Mouse (Mus musculus) olfactory bulb, adult 2 months (tissue): ENCODE results near the gene Hoxc6. TPM values are rescaled to one million over a fixed set of nuclear protein-coding genes. Genes with fewer than 3 reads are reported as not detected.

Experiments used
- H3K27ac ChIP-seq: fragments of 200-500 bp; 2 replicates; pipeline ENCODE4 v1.5.1; 2012; ENCODE audit warnings: low read depth, low read length; ENCODE audit not compliant: insufficient read depth
- H3K4me1 ChIP-seq: fragments of 200-500 bp; 2 replicates; pipeline ENCODE4 v1.6.1; 2012; ENCODE audit warnings: low read length; ENCODE audit not compliant: control insufficient read depth, insufficient read depth
- H3K4me3 ChIP-seq: fragments of 200-500 bp; 2 replicates; pipeline ENCODE4 v1.5.1; 2012; ENCODE audit warnings: mild to moderate bottlenecking, low read depth, low read length, moderate library complexity; ENCODE audit not compliant: insufficient read depth
- CTCF ChIP-seq: fragments of 200-500 bp; IDR thresholded peaks from 2 replicates; pipeline ENCODE4 v1.5.1; 2012; ENCODE audit warnings: low read depth, mild to moderate bottlenecking, low read length, moderate library complexity; ENCODE audit not compliant: insufficient read depth
- POLR2A ChIP-seq: fragments of 200-500 bp; IDR thresholded peaks from 2 replicates; pipeline ENCODE4 v1.6.1; 2012; ENCODE audit warnings: mild to moderate bottlenecking, low read depth, low read length, moderate library complexity; ENCODE audit not compliant: insufficient read depth
- WGBS: fragments of 180-500 bp; shearing (Covaris S2); methylation state at CpG from one replicate; pipeline ENCODE4 v1.1.7; 2018; 5-methylcytosine and 5-hydroxymethylcytosine counted together
- polyA plus RNA-seq: library from polyadenylated mRNA; stranded (reverse); fragments of >200 nt; gene quantifications from 2 replicates; pipeline ENCODE4 v1.2.4, GENCODE M21; 2012; ENCODE audit warnings: low replicate concordance; ENCODE audit not compliant: missing spikeins, insufficient read depth, insufficient read length

The Hoxc6 gene
- polyA plus RNA-seq, 1 experiment: not detected

GRCm38 (mm10) chr15:102987124-102987833 lies 10.8 kb upstream of the Hoxc6 start:
- H3K4me3 ChIP-seq: no peak overlapping the region
- 4% methylated on average over 21 of the region's 21 CpGs for WGBS
- H3K4me1 ChIP-seq: 0 out of 2 replicates have a peak, but pooled peaks cover 2% of the 10 kb centered on the region
- TF ChIP-seq POLR2A (no peak), CTCF (peak; percentile 81)
- H3K27ac ChIP-seq: no peak overlapping the region

DNA sequence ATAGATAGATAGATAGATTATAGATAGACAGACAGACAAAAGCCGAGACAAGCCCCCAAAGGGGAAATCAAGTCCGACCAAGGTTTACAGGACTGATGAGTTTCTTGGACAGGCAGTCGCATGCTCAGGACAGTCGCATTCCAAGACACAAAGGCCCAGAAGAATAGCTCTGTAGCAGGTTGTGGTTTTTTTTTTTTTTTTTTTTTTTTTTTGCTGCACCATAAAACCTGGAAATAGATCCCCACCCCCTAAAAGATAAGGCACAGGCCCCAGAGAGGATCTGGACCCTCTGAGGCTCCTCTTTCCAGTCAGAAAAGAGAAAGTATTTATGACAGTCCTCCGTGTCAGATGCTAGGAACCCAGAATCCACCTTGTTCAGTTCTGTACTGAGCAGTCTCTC lies 10.0 kb upstream of the Hoxc6 start:
- TF ChIP-seq CTCF: no peak
- TF ChIP-seq POLR2A: no peak
- 0 out of 2 replicates have a peak, but pooled peaks cover 2% of the 10 kb centered on the region for H3K4me1 ChIP-seq
- H3K4me3 ChIP-seq: no peak overlapping the region
- 25% methylated on average over 5 of the region's 5 CpGs for WGBS
- H3K27ac ChIP-seq: no peak overlapping the region

GRCm38 (mm10) chr15:102990461-102991397 lies 7.3 kb upstream of the Hoxc6 start, which contains the start of gene Hoxc8:
Hoxc8 (plus strand) TSS chr15:102990607.
- Histone ChIP-seq H3K27ac (no peak within 1 kb of the TSS), H3K4me3 (no peak within 1 kb of the TSS), H3K4me1 (0 out of 2 replicates have a peak, but pooled peaks cover 2% of the 10 kb centered on the region)
- WGBS: 2% methylated on average over 69 of the region's 69 CpGs
- no peak for TF ChIP-seq CTCF
- no peak for TF ChIP-seq POLR2A

DNA sequence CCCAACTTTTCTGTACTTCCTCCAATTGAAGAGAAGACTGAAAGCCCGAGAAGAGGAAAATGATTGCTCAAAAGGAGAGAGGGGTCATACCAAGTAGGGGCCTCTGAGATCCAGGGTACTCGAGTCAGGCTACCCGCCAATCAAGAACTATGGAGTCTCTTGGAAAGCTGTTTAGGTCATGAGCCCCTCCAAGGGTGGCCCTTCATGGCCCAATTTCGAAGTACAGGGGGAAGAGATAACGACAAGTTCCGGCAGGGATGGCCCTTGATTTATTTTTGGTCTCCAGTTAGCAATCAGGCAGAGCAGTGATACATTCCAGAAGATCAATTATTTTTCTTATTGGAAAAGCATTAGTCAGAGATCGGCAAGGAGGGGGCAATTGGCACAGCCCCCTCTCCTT lies 6.3 kb upstream of the Hoxc6 start:
- no peak overlapping the region for H3K27ac ChIP-seq

DNA sequence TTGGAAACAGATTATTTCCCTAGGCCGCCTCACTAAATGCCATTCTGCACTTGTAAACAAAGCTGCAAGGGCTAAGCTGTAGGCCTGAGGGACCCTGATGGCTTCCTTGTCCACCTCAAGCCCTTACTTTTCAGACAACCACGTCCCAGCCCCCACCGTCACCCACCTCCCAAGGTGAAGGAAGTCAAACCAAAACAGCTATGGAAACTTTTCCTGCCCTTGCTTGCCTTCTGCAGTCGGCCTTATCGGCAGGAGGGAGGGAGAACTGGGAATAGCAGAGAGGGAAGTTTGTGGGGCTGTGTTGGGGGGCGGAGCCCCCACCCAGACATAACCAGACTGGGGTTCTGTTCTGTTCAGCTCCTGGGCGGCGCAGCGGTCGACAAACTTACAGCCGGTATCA lies 5.9 kb upstream of the Hoxc6 start:
- H3K4me3 ChIP-seq: no peak overlapping the region
- WGBS: 2% methylated on average over 11 of the region's 11 CpGs
- 0 out of 2 replicates have a peak, but pooled peaks cover 2% of the 10 kb centered on the region for H3K4me1 ChIP-seq
- H3K27ac ChIP-seq: no peak overlapping the region
- TF ChIP-seq CTCF: no peak
- no peak for TF ChIP-seq POLR2A

More for the DNA sequence above, 6.3 kb upstream of the Hoxc6 start:
- 6% methylated on average over 7 of the region's 7 CpGs for WGBS
- no peak for TF ChIP-seq POLR2A
- no peak for TF ChIP-seq CTCF
- Histone ChIP-seq H3K4me1 (0 out of 2 replicates have a peak, but pooled peaks cover 2% of the 10 kb centered on the region), H3K4me3 (no peak overlapping the region)

- Histone ChIP-seq H3K27ac (no peak overlapping the region), H3K4me3 (no peak overlapping the region), H3K4me1 (0 out of 2 replicates have a peak, but pooled peaks cover 2% of the 10 kb centered on the region)
- 1% methylated on average over 3 of the region's 3 CpGs for WGBS
- TF ChIP-seq POLR2A: no peak
- TF ChIP-seq CTCF: no peak
Measured at GRCm38 (mm10) chr15:102992863-102993262, 5.2 kb upstream of the Hoxc6 start.

- Histone ChIP-seq H3K4me1 (peaks cover 9% of the 10 kb centered on the region; the same call in 1 of the 2 replicates), H3K27ac (no peak overlapping the region), H3K4me3 (no peak overlapping the region)
- no peak for TF ChIP-seq CTCF
- no peak for TF ChIP-seq POLR2A
- 1% methylated on average over 9 of the region's 9 CpGs for WGBS
Measured at GRCm38 (mm10) chr15:102996548-102996947, 1.5 kb upstream of the Hoxc6 start.

GRCm38 (mm10) chr15:102997431-102997830 lies 626 bp upstream of the Hoxc6 start:
- 8% methylated on average over 3 of the region's 3 CpGs for WGBS
- peaks cover 9% of the 10 kb centered on the region; the same call in 1 of the 2 replicates for H3K4me1 ChIP-seq
- H3K27ac ChIP-seq: no peak overlapping the region
- no peak overlapping the region for H3K4me3 ChIP-seq
- TF ChIP-seq CTCF: no peak

DNA sequence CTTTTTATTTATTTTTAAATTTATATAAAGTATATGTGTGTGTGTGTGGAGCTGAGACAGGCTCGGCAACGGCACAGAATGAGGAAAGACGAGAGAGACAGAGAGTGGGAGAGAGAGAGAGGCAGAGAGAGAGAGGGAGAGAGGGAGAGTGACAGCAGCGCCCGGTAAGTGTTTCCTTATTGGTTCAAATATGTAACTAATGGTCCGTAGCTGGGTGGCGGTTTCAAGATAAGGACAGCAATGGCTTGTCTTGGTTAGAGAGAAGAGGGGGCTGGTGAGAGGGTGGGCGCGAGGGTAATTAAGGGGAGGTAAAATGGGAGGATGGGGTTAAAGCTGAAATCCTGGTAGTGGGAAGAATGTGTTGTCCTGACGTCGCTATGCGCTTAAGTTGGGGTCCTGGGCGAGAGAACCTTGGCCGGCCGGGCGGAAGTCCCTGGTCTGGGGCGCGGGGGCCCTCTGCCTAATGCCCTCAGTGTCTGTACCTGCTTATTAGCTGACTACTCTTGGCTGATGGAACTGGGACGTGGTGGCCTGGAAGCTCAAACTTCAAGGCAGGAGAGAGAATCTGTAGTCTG lies 638 bp downstream of the Hoxc6 start:
- no peak overlapping the region for H3K27ac ChIP-seq
- no peak for TF ChIP-seq CTCF
- no peak for TF ChIP-seq POLR2A
- peaks cover 9% of the 10 kb centered on the region; the same call in 1 of the 2 replicates for H3K4me1 ChIP-seq
- no peak overlapping the region for H3K4me3 ChIP-seq
- WGBS: 1% methylated on average over 19 of the region's 19 CpGs
